Mouse (Mus musculus) midbrain, embryonic 14.5 days (tissue): ENCODE measurements at regions not wholly inside any gene's neighbourhood (a gene's known extent, or its start where the extent isn't known, plus 50 kb on each side); places are given as distances from the start of the nearest gene placed in this dataset.

Experiments used
- ATAC-seq: fragments of 200-750 bp; cut with Nextera tagmentation; 2 replicates; pipeline ENCODE4 v1.8.0; 2017; ENCODE audit warnings: moderate number of reproducible peaks, moderate library complexity; ENCODE audit not compliant: low FRiP score, low TSS enrichment
- DNase-seq: peaks from one replicate; pipeline ENCODE4 v3.0.0-alpha.2; 2015
- H3K27ac ChIP-seq: fragments of 300-500 bp; sonication (generic); replicated peaks from 2 replicates; pipeline ENCODE4 v1.5.1; 2014; ENCODE audit warnings: mild to moderate bottlenecking, low read depth, low read length, moderate library complexity
- H3K27me3 ChIP-seq: fragments of 300-500 bp; sonication (generic); 2 replicates; pipeline ENCODE4 v1.6.1; 2014; ENCODE audit warnings: low read length, control low read depth, mixed read lengths; ENCODE audit not compliant: control insufficient read depth, insufficient read depth
- H3K36me3 ChIP-seq: fragments of 300-500 bp; sonication (generic); 2 replicates; pipeline ENCODE4 v1.6.1; 2014; ENCODE audit warnings: low read length, control low read depth; ENCODE audit not compliant: control insufficient read depth, insufficient read depth
- H3K4me1 ChIP-seq: fragments of 300-500 bp; sonication (generic); 2 replicates; pipeline ENCODE4 v1.6.1; 2014; ENCODE audit warnings: mild to moderate bottlenecking, antibody characterized with exemption, low read length, control low read depth; ENCODE audit not compliant: control insufficient read depth, insufficient read depth
- H3K4me2 ChIP-seq: fragments of 300-500 bp; sonication (generic); 2 replicates; pipeline ENCODE4 v1.6.1; 2014; ENCODE audit warnings: mild to moderate bottlenecking, low read length, moderate library complexity
- H3K4me3 ChIP-seq: fragments of 300-500 bp; sonication (generic); replicated peaks from 2 replicates; pipeline ENCODE4 v1.5.1; 2014; ENCODE audit warnings: low read depth, low read length
- H3K9ac ChIP-seq: fragments of 300-500 bp; sonication (generic); replicated peaks from 2 replicates; pipeline ENCODE4 v1.6.1; 2014; ENCODE audit warnings: mild to moderate bottlenecking, low read length, moderate library complexity
- H3K9me3 ChIP-seq: fragments of 300-500 bp; sonication (generic); 2 replicates; pipeline ENCODE4 v1.6.1; 2016; ENCODE audit warnings: low read length, control low read depth, mixed read lengths; ENCODE audit not compliant: control insufficient read depth
- WGBS: fragments of 180-500 bp; shearing (Covaris S2); extraction: QIAGEN DNeasy Blood & Tissue Kit; methylation state at CpG from one replicate; pipeline ENCODE4 v1.1.7; 2014; 5-methylcytosine and 5-hydroxymethylcytosine counted together

GRCm38 (mm10) chr14:102215267-102215964 is 485.7 kb downstream of the Lmo7 start:
- Histone ChIP-seq H3K4me3 (no peak overlapping the region), H3K9ac (no peak overlapping the region), H3K27ac (peak overlapping the region; percentile 53; the same call in 1 of the 2 replicates), H3K36me3 (no peaks in the 10 kb centered on the region), H3K4me2 (no peak overlapping the region), H3K9me3 (no peaks in the 10 kb centered on the region), H3K27me3 (no peaks in the 10 kb centered on the region), H3K4me1 (peaks cover 17% of the 10 kb centered on the region)
- 70% methylated on average over 4 of the region's 4 CpGs for WGBS
- ATAC-seq (peak; percentile 47; the same call in 1 of the 2 replicates), DNase-seq (peak; percentile 9)

DNA sequence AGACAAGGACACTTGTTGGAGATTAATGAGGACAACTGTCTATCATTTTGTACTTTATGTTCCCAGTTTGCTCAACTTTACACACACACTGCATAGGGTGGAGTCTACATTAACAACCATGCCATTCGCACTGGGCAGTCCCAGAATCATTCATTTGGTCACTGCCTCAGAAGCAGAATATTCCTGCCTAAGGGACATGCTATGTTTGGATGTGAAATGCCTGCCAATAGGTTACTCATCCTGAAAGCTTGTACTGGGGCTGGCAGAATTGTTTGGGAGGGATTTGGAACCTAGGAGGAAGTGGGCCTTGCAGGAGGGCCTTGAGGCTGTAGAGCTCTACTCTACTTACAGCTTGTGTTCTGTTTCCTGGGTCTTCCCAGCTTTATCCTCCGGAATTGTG is 482.3 kb downstream of the Lmo7 start:
- DNase-seq = no peak
- Histone ChIP-seq H3K27me3 (no peaks in the 10 kb centered on the region), H3K4me1 (peaks cover 15% of the 10 kb centered on the region), H3K36me3 (no peaks in the 10 kb centered on the region), H3K4me3 (no peak overlapping the region), H3K9me3 (no peaks in the 10 kb centered on the region), H3K27ac (no peak overlapping the region), H3K4me2 (no peak overlapping the region), H3K9ac (no peak overlapping the region)
- no peak for ATAC-seq
- 89% methylated on average over 2 of the region's 2 CpGs for WGBS

DNA sequence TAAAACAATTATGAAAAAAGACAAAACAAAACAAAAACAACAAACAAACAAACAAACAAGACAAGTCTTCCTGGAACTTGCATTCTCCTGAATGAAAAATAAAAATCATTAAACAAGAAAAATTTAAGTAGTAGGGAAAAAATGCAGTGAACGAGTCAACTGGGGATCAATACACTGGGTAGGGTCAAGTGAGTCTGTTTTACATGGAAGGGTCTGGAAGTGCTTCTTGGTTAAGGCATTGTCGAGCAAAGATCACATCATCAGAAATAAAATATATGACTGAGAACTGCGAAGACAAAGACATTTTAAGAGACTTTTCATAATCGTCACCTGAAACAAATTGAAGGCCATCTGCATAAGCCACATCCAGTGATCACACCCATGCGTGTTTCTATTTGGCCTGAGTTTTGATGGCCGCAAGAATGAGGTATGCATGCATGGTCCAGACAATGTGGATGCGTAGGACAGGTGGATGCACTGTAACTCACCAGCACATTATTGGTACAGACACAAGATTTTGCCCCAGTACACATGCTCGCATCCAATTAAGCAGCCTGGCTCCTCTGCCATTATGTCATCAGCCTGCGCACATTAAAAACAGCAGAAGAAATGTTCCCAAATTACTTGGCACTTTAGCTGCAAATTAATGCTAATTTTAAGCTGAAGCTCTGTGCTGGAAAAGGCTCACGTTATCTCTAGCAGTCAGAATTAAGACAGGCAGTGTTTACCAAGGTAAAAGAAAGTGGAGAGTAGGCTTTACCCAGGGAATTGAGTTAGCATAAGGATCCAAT is 475.3 kb downstream of the Lmo7 start:
- Histone ChIP-seq H3K4me1 (no peaks in the 10 kb centered on the region), H3K9ac (no peak overlapping the region), H3K36me3 (no peaks in the 10 kb centered on the region), H3K27me3 (no peaks in the 10 kb centered on the region), H3K4me3 (no peak overlapping the region), H3K9me3 (no peaks in the 10 kb centered on the region), H3K4me2 (no peak overlapping the region), H3K27ac (no peak overlapping the region)
- WGBS = 82% methylated on average over 10 of the region's 10 CpGs
- DNase-seq (peak; percentile 19), ATAC-seq (no peak)

DNA sequence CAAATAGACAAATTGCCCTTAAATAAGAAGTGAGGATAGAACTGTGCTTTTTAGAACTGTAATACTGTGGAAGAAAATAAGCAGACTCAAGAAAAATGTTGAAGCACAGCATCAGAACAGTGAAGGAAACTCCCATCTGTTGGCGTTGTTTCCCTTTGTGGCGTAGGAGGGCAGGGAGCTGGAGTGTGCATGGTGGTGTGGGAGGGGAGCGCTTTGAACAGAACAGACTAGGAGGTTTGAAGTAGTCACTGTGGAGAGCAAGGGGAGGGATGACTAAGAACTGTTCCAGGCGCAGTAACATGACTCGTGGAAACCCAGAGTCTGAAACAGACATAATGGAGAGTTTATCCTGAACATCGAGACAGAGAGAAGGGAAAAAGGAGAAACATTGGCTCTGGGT is 469.7 kb downstream of the Lmo7 start:
- H3K27me3 ChIP-seq = no peaks in the 10 kb centered on the region
- no peaks in the 10 kb centered on the region for H3K9me3 ChIP-seq
- no peak overlapping the region for H3K4me2 ChIP-seq
- DNase-seq (no peak), ATAC-seq (no peak)
- no peak overlapping the region for H3K27ac ChIP-seq
- H3K4me1 ChIP-seq = no peaks in the 10 kb centered on the region
- 94% methylated on average over 6 of the region's 6 CpGs for WGBS
- no peaks in the 10 kb centered on the region for H3K36me3 ChIP-seq
- H3K4me3 ChIP-seq = no peak overlapping the region
- H3K9ac ChIP-seq = no peak overlapping the region

DNA sequence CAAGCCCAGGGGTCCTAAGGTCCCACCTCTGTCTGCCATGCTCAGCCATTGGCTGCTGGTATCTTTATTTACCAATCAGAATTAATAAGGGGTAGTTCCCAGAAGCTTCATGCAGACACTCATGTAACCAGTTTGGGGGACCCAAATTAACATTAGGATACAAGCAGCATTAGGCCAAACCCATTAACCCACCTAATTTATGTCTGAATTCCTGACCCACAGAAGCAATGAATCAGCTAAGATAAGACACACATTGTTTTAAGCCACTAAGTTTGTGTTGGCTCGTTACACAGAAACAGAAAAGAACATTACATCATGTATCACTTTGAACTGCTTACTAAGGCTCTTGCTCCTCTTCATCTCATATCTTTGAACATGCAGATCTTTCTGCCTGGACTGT is 461.0 kb downstream of the Lmo7 start:
- H3K27me3 ChIP-seq = no peaks in the 10 kb centered on the region
- no peak for ATAC-seq
- WGBS = 87% methylated on average over 1 of the region's 1 CpGs
- no peak overlapping the region for H3K9ac ChIP-seq
- H3K9me3 ChIP-seq = no peaks in the 10 kb centered on the region
- no peaks in the 10 kb centered on the region for H3K36me3 ChIP-seq
- DNase-seq = no peak
- H3K4me3 ChIP-seq = no peak overlapping the region
- H3K27ac ChIP-seq = no peak overlapping the region
- no peaks in the 10 kb centered on the region for H3K4me1 ChIP-seq
- no peak overlapping the region for H3K4me2 ChIP-seq

DNA sequence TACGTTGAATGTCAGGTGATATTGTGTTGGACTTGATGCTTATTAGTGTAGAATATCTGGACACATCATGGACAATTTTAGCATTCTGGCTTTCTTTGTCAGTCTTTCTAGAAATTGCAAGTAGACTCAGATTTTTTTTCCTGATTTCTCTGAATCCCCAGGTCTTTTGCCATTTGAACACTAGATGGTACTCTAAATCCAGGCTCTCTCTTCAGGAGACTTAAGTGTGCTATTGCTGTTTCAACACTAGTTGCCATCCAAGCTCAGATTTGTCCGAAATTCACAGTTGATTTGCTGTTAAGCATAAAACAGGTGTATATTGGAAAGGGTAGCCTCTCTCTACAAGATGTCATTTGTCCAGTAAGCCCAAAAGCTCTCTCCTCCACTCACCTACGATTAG is 451.5 kb downstream of the Lmo7 start:
- ATAC-seq (no peak), DNase-seq (peak; percentile 53)
- H3K9ac ChIP-seq = no peak overlapping the region
- WGBS = 88% methylated on average over 3 of the region's 3 CpGs
- no peaks in the 10 kb centered on the region for H3K4me1 ChIP-seq
- no peak overlapping the region for H3K27ac ChIP-seq
- H3K27me3 ChIP-seq = no peaks in the 10 kb centered on the region
- no peak overlapping the region for H3K4me2 ChIP-seq
- H3K4me3 ChIP-seq = no peak overlapping the region
- no peaks in the 10 kb centered on the region for H3K36me3 ChIP-seq
- no peaks in the 10 kb centered on the region for H3K9me3 ChIP-seq

DNA sequence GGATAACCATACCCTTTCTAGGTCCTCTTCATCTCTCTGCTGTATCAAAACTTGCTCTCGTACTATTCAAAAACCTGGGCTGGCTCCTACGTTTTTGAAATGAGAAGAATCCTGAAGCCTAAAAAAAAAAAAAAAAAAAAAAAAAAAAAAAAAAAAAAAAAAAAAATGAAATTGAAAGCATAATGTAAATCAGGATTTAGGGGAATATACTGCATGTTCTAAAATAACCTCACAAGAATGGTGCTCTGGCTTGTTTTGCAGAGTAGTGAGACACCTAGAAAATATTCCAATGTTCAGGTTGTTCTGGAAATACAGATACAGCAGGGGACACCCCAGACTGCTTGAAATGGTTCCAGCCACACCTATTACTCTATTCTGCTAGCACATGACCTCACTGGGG is 442.0 kb downstream of the Lmo7 start:
- no peak overlapping the region for H3K4me2 ChIP-seq
- no peak overlapping the region for H3K27ac ChIP-seq
- no peak overlapping the region for H3K9ac ChIP-seq
- H3K36me3 ChIP-seq = no peaks in the 10 kb centered on the region
- DNase-seq (no peak), ATAC-seq (no peak)
- no peak overlapping the region for H3K4me3 ChIP-seq
- H3K9me3 ChIP-seq = no peaks in the 10 kb centered on the region
- H3K27me3 ChIP-seq = no peaks in the 10 kb centered on the region
- WGBS = 88% methylated on average over 2 of the region's 2 CpGs
- no peaks in the 10 kb centered on the region for H3K4me1 ChIP-seq

- Histone ChIP-seq H3K9me3 (no peaks in the 10 kb centered on the region), H3K27me3 (no peaks in the 10 kb centered on the region), H3K4me3 (no peak overlapping the region), H3K4me2 (no peak overlapping the region), H3K36me3 (no peaks in the 10 kb centered on the region), H3K9ac (no peak overlapping the region), H3K4me1 (no peaks in the 10 kb centered on the region), H3K27ac (no peak overlapping the region)
- WGBS = 86% methylated on average over 3 of the region's 3 CpGs
- DNase-seq = no peak
- ATAC-seq = no peak
Measured at GRCm38 (mm10) chr14:102161291-102162284, 431.8 kb downstream of the Lmo7 start.
